Mouse (Mus musculus) brain, embryonic 14.5 days (tissue): ENCODE measurements around the gene Il10.
A peak's percentile ranks its signal among the peaks of the same experiment; 100 is the strongest.

Source experiments
- CTCF ChIP-seq: fragments of 200-500 bp; IDR thresholded peaks from 2 replicates; pipeline ENCODE4 v1.5.1; 2012; ENCODE audit warnings: inconsistent platforms, mild to moderate bottlenecking, moderate library complexity, borderline replicate concordance; ENCODE audit not compliant: insufficient read depth, insufficient read length; ENCODE audit errors: extremely low read depth
- POLR2A ChIP-seq: fragments of 200-500 bp; IDR thresholded peaks from 2 replicates; pipeline ENCODE4 v1.6.1; 2012; ENCODE audit warnings: mild to moderate bottlenecking, inconsistent platforms, borderline replicate concordance; ENCODE audit not compliant: poor library complexity, insufficient read depth, insufficient read length, severe bottlenecking; ENCODE audit errors: extremely low read depth

DNA sequence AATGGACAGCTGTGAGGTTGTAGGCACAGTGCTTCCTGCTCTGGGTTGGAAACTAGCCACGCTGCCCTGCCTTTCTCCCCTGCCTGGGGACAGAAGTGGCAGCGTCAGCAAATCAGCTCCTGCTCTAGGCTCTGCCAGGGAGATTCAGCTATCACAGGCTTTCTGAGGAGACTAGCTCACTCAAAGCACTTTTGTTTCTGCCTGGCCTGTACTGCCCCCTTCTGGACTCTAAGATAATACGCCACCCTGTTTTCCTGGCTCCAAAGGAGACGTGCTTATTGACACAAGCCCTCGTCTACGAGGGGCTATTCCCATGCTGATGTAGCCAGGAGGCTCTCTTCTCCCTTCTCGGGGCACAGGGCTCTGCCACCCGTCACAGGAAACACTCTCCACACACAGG lies 33.6 kb downstream of the Il10 start:
- TF ChIP-seq CTCF (peak; percentile 77; the same call in 1 of the 2 replicates), POLR2A (no peak)
